In the genomic region with DNA sequence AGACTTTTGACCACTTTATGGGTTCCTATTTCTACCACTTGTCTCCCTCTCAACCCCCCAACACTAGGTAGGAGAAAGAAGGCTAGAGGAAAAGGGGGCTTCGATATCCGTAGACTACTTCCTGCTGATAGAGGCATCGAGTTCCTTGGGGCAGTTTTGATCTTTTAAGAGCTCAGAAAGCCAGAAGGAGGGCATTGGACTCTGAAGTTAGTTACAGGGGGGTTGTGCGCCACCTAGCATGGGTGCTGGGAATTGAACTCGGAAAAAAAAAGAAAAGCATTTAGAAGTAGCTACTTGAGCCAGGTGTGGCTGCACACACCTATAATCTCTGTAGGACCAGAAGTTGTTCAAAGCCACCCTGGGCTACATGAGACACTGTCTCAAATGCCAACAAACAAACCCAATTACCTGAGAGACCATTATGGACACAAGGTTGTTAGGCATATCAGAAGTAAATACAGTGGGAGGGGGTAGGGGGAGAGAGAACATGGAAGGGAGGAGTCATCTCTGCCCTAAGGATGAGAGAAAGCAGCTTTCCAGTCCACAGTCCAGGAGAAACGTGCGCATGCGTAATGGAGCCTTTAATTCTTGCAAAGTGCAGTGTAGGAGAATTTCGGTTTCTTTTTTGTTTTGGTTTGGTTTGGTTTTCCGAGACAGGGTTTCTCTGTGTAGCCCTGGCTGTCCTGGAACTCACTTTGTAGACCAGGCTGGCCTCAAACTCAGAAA, we compare ENCODE assay signal across 8 mouse cellular contexts. TPM values are rescaled to one million over a fixed set of nuclear protein-coding genes. Genes with fewer than 3 reads are reported as not detected.
A peak's percentile ranks its signal among the peaks of the same experiment; 100 is the strongest.
DNase-seq lines count a peak whose midpoint lies in the region; ATAC-seq and TF ChIP-seq lines count a peak whose summit lies in the region.

No protein-coding gene starts in this region.

- H3K4me1 ChIP-seq in ES-E14 (ENCODE audit: control insufficient read depth in 2 of 2, insufficient read depth in 2 of 2, low read length in 2 of 2, poor library complexity in 1 of 2) = peaks cover 0 to 4% of the 10 kb centered on the region in 2 experiments; a peak in 3 of 4 replicates

- peak overlapping the region; percentile 88; the same call in 1 of the 2 replicates for H3K9ac ChIP-seq in ES-E14 (ENCODE audit: insufficient read depth, low read depth, low read length, poor library complexity, severe bottlenecking)

- peak; percentile 59 for ATAC-seq in erythroid progenitor cell, adult 5-6 weeks (replicated peaks; ENCODE audit: low FRiP score, poor library complexity, severe bottlenecking)

- no peaks in the 10 kb centered on the region for H3K9me3 ChIP-seq in ES-E14 (ENCODE audit: control insufficient read depth, insufficient read depth, low read depth, low read length)

- TF ChIP-seq CTCF in layer of hippocampus, adult 2 months (conservative IDR thresholded peaks at IDR 0.05) = peak; percentile 83

- in situ Hi-C loops in ES-E14 (cut with MboI; ENCODE audit: low sequenced_read_pairs in 2 of 2, unreplicated experiment in 2 of 2) = no loop called here

- intact Hi-C loops in heart, postnatal 14 days (cut with DNase I) = loop anchor here (2.0 kb wide), 1 partner anchor 33 kb away; the partner anchor contains the start of gene Abcb10

- H3K27ac ChIP-seq in ES-E14 (ENCODE audit: insufficient read depth, low read depth, low read length, poor library complexity, severe bottlenecking) = no peak overlapping the region
- peak overlapping the region; percentile 91; the same call in 1 of the 2 replicates for H3K27ac ChIP-seq in layer of hippocampus, adult 2 months

- peak overlapping the region; percentile 94 to 99 for H3K4me3 ChIP-seq in ES-E14 (ENCODE audit: insufficient read depth in 1 of 2, low read depth in 1 of 2, low read length in 2 of 2, poor library complexity in 1 of 2, severe bottlenecking in 1 of 2)
- peak overlapping the region; percentile 91 for H3K4me3 ChIP-seq in layer of hippocampus, adult 2 months

- DNase-seq in ES-E14 (ENCODE audit: low read depth, low spot score) = peak; percentile 86
- DNase-seq in brain, adult 2 months (ENCODE audit: low read depth, low spot score) = peak; percentile 85
- DNase-seq in heart, postnatal 14 days = peak; percentile 59 to 61
- peak; percentile 39 to 50 for DNase-seq in layer of hippocampus, adult 2 months (ENCODE audit: low spot score in 2 of 2)
- peak; percentile 75 for DNase-seq in lung, postnatal 10 days
- peak; percentile 44 for DNase-seq in retina, adult 2 months (ENCODE audit: low read depth, low spot score)
- peak; percentile 76 for DNase-seq in thymus, postnatal 4 days

- peaks cover 15% of the 10 kb centered on the region for H3K36me3 ChIP-seq in ES-E14 (ENCODE audit: control insufficient read depth, insufficient read depth, low read length, poor library complexity, severe bottlenecking)

TF ChIP-seq in ES-E14, 5 proteins besides CTCF, POLR2A, EP300 and RAD21:
- TF ChIP-seq CHD2 (IDR thresholded peaks at IDR 0.05; ENCODE audit: low read depth, low read length) = no peak
- TF ChIP-seq ZC3H11A (IDR thresholded peaks at IDR 0.05; ENCODE audit: borderline replicate concordance, low read depth, low read length) = no peak
- TF ChIP-seq HCFC1 (IDR thresholded peaks at IDR 0.05; ENCODE audit: borderline replicate concordance, insufficient read depth, low read length) = peak; percentile 42; the same call in 1 of the 2 replicates
- TF ChIP-seq MAFK (IDR thresholded peaks at IDR 0.05; ENCODE audit: insufficient read depth, low read depth, low read length) = no peak
- peak; percentile 98 for TF ChIP-seq ZNF384 (IDR thresholded peaks at IDR 0.05; ENCODE audit: low read depth, low read length)

RNA-seq across cellular contexts. Expression of gene Nup133, which starts 1.2 kb away (rescaled TPM):
- 71.0 and 74.2 TPM in 2 replicates for total RNA-seq in ES-E14 (2012; rRNA removed)
- 32.1 and 35.2 TPM in 2 replicates for total RNA-seq in erythroid progenitor cell, adult 5-6 weeks (2015; ENCODE audit: low replicate concordance)
- 46.0 and 49.7 TPM in 2 replicates for total RNA-seq in erythroid progenitor cell, adult 5-6 weeks (2017; ENCODE audit: low replicate concordance)
- 10 to 100 TPM; 10.3 to 12.4 TPM for total RNA-seq in heart, postnatal 14 days (2021)
- 10 to 100 TPM; 21.0 to 25.7 TPM for total RNA-seq in layer of hippocampus, adult 2 months (2021)

RNA-seq across cellular contexts. Expression of gene Abcb10, which starts 32.7 kb away (rescaled TPM):
- 24.6 and 32.1 TPM in 2 replicates for total RNA-seq in ES-E14 (2012; rRNA removed)
- 465 and 471 TPM in 2 replicates for total RNA-seq in erythroid progenitor cell, adult 5-6 weeks (2015; ENCODE audit: low replicate concordance)
- total RNA-seq in erythroid progenitor cell, adult 5-6 weeks (2017; ENCODE audit: low replicate concordance) = 483 and 625 TPM in 2 replicates
- 10 to 100 TPM; 44.8 to 46.5 TPM for total RNA-seq in heart, postnatal 14 days (2021)
- total RNA-seq in layer of hippocampus, adult 2 months (2021) = 10 to 100 TPM; 16.9 to 17.9 TPM

RNA-seq across cellular contexts. Expression of gene Acta1, which starts 55.7 kb away (rescaled TPM):
- 33.9 and 54.5 TPM in 2 replicates for total RNA-seq in ES-E14 (2012; rRNA removed)
- total RNA-seq in erythroid progenitor cell, adult 5-6 weeks (2015; ENCODE audit: low replicate concordance) = not detected in 2 replicates
- total RNA-seq in erythroid progenitor cell, adult 5-6 weeks (2017; ENCODE audit: low replicate concordance) = 0.39 and 4.5 TPM in 2 replicates
- 100 to 1,000 TPM; 284 to 359 TPM for total RNA-seq in heart, postnatal 14 days (2021)
- 1 to 10 TPM; 6.0 to 6.5 TPM for total RNA-seq in layer of hippocampus, adult 2 months (2021)

Comparison
In these comparisons a context has a peak if more than half of its experiments do, and no peak if none do; other contexts are left out.
1. RNA of gene Abcb10, which starts 32.7 kb away (total RNA-seq): 465 to 625 TPM in erythroid progenitor cell, adult 5-6 weeks; 44.8 to 46.5 TPM in heart, postnatal 14 days, 24.6 to 32.1 TPM in ES-E14 and 16.9 to 17.9 TPM in layer of hippocampus, adult 2 months; every median in the first group is over 4 times any median in the second.
2. Peak in every context shown above with its lines, with median percentiles within 50 percentile points of each other: DNase-seq.